Mouse (Mus musculus): Measurements from ENCODE around the gene Tns1.

Tns1 gene

DNA sequence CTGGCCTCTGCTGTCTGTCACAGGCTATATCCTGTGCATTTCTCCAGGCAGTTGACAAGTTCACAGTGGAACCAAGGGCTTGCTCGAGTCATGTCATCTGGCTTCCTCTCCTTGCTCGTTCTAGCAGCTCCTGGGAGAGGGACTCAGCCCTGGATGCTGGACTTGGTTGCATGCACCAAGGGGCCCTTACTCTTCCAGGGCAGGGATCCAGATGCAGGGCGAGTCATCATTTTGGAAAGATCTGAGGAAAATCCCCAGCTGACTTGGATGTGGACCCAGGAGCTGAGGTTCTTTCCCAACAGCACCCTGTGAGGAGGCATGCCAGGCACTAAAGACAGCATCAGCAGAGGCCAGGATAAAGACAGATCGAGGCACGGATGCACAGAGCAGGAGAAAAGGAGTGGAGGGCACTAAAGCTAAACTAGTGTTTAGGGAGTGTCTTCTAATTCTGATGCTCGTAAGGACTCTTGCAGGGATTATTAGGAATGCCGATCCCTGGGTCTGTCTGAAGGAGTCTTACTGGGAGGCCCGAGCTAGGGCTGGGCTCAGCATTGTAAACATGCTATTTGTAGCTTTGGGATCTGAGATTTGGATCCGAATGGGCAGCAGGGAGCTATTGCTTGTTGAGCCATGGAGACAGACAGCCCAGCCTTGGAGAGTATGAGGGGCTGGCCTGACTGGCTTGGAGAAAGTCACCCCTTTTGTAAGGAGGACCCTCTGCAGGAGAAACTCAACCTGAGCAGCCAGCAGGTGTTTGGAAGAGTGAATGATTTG, 165.9 kb downstream of the Tns1 start:
- peak; percentile 79 for DNase-seq (ENCODE audit: inconsistent ontology term)

DNA sequence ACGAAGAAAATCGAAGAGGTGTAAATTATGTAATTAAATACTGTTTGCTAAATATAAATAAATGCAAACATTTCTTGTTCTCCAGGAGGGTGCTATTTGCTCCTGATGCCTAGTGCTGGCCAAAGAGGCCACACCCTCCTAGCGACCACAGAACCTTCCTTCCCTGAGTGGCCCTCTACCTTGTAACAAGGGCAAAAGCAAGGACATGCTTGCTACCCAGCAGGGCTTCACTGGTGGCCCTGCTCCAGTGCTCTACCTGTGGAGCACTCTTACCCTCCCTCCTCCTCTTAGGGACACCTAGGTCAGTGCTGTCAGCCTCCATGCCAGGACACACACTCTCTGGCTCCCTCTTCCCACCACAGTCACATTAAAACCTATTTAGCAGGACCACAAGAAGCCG, 166.8 kb downstream of the Tns1 start:
- DNase-seq (ENCODE audit: inconsistent ontology term), result no peak

DNA sequence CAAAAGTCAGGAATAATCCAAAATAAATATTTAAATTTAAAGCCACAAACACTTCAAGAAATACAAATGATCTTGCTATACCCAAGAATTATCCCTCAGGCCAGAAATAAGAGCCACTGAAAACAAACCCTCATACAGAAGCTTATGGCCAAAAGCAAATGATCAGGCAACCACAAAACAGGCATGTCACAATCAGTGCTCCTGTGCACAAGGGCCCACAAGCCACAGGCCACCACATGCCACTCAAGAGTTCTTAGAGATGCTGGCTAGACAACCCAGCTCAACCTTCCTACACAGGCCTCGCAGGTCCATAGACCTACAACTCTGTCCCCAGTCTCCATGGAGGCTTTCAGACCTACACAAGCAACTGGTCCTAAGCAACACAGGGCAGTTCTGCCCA, 167.9 kb downstream of the Tns1 start:
- DNase-seq (ENCODE audit: inconsistent ontology term), result no peak

DNA sequence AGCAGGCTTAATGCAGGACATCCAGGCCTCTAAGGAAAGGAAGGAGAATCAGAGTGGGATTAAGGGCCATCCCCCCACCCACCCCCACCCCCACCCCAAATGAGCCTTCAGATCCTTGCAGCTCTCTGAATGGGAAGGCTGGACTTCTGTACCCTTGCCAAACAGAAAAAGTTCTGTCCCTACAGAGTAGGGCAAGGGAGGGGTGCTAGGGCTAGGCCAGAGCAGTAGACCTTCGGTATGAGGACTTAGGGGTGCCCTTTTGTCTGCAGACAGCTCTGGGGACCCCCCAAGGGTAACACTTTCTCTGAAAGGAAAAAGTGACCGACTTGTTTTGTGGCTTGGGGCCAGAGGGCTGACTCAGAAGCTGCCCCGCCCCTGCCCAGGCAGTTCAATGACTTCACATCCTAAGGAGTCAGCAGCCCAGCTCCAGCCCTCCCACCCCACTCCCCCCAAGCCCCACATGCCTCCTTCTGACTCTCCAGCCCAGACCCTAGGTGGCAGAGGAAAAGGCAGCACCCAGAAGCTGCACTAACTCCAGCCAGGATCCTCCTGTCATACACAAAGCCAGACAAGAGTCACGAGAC, 168.9 kb downstream of the Tns1 start:
- peak; percentile 79 for DNase-seq (ENCODE audit: inconsistent ontology term)

DNA sequence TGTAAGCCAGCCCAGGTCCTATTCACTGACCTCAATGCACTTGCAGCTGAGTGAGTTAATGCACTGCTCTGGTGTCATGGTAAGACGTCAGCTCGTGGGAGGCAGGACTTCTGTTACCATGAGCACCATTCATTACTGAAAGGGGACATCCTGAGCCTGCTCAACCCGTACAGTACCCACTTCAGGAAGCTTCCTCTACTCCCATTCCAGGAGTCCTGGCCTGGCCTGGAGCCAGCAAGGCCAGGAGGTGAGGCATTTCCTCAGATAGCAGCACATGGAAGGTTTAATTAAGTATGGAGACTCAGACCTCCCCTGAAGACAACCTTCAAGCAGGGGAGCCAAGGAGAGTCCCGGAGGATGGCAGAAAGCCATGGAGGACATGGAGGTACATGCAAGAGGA, 169.6 kb downstream of the Tns1 start:
- DNase-seq (ENCODE audit: inconsistent ontology term), result peak; percentile 34

DNA sequence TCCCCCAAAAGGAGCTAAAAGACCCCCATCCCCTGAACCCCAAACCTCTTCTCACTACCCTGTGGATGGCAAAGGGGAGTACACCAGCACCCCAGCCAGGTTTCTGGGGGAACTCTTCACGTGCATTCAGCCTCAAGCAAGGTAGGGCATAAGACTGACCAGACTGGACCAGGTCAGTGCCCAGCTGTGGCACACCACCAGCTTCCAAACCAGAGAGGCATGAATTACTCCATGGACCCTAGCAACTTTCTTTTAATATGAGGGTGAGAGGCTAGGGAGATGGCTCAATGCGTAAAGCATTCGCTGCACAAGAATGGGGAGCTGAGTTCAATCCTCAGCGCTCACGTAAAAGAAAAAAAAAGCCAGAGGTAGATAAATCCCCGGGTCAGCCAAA, 170.2 kb downstream of the Tns1 start:
- no peak for DNase-seq (ENCODE audit: inconsistent ontology term)

DNA sequence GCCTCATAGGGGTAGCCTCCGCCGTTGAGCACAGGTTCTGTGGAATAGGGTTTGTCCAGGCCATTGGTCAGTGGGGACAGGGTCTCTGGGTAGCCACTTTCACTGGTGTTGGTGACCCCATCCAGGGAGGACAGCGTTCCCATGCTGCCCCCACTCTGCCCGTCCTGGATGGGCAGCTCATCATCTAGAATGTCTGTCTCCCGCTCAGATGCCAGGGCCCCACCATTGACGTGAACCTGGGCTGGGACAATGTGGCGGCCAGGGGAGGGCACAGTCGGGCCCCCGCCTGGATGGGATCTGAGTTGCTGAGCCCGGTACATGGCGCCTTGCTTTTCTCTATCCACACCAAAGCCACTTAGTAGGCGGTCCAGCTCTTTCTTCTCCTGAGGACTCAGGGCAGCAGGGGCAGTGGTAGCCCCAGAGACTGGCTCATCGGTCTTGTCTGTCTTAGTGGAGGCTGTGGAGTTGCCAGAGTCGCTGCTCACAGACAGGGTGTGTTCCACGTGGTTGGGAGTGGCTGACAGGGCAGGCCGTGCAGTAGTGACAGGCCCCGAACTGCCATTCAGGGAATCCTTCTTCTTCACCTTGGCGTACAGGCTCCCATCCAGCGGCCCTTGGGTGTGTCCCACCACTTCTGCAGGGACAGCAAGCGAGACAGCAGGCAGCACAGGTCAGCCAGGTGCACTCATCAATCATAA, 170.8 kb downstream of the Tns1 start:
- DNase-seq (ENCODE audit: inconsistent ontology term), result no peak

DNA sequence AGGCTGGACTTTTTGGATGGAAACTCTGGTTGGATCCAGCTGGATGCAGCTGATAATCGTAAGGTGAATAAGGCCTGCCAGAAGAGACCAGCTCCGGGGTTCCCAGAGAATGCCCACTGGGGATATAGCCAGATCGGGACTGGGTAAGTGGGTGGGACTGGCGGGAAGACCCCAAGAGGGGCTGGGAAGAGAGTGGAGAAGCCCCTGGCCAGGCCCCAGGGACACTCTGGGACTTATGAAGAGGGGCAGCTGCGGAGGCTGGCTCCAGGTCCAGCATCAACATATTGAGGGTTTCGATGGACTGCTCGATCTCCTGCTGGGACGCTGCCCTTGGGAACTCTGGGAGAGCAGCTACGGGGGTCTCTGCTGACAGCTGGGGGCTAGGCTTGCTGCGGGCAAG, 171.7 kb downstream of the Tns1 start:
- no peak for DNase-seq (ENCODE audit: inconsistent ontology term)

DNA sequence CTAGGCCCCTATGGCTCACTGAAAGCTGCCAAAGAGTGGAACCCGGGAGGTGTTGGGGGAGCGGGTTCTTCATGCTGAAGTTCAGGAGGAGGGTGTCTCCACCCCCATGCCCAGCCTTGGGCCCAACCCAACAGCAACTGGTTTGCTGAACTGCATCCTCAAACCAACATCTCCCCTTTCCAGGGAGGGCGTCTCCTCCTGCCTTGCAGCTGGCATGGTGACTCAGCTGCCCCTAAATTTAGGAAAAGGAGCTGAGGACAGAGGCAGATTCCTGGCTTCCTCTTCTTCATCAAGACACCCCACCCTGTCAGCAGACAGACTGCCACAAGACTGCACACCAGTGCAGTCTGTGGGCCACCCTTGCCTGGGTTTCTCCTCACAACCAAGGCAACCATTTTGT, 173.1 kb downstream of the Tns1 start:
- DNase-seq (ENCODE audit: inconsistent ontology term), result no peak

DNA sequence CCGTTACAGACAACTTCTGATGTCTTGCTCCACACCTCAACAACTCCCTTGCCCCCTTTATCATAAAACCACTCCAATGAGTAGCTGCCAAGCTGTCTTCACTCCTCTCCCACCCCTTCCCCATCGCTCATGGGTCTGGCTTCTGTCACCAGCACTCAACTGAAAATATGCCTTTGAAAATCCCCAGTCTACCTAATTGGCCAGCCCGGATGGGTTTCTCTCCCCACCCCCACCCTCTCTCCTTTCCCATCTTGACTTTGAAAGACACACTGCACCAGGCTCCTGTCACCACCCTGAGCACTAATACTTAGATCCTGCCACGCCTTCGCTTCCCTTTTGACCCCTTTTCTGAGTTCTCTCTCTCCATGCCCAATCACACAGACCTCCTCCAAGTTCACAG, 175.5 kb downstream of the Tns1 start:
- no peak for DNase-seq (ENCODE audit: inconsistent ontology term)

DNA sequence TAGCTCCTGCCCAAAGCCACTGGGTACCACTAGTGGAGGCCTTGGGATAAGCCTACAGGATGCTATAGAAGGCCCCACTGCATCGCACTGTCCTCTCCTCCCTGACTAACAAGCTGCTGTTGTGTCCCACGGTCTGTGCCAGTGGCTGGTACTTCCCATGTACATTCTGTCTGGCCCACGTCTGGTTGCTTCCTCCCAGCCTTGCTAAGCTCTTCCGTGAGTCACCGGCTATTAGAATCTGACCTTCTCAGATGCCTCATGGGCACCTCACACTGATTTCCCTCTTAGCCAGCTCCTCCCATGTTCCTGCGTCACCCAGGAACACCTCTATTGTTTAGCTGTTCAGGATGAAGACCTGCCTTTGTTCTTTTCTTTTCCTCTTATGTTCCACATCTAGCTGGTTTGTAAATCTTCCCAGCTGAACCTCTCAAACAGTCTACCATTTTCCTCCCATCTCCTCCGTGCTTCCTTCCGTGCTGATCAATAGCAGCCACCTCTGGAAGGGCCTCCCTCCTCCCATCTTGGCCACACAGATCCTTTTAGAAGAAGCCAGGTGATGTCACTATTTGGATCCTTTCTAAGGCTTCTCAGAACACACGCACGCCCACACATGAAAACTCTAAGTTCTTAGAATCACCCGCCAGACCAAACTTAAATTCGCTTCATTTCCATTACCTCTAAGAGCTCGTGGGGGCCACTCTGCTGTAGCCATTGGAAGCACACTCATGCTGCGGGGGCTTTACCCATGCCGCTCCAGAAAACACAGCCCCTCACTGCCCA, 176.5 kb downstream of the Tns1 start:
- DNase-seq (ENCODE audit: inconsistent ontology term), result peak; percentile 62

DNA sequence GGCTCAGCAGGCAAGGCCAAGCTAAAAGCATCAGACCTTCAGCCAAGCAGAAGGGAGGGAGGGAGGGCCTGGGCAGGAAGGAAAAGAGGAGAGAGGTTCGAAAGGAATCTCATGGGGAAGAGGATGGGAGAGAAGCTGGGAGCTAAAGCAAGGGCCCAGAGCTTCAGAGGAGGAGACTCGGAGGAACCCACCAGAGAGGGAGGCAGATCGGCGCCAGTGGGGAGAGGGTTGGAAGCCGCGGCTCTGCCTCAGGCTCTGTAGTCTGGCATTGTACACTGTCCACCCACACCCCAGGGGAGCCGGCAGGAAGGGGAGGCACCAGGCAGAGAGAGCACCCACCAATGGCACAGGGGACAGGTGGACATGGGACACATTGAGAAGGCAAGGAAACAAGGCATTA, 177.5 kb downstream of the Tns1 start:
- no peak for DNase-seq (ENCODE audit: inconsistent ontology term)

DNA sequence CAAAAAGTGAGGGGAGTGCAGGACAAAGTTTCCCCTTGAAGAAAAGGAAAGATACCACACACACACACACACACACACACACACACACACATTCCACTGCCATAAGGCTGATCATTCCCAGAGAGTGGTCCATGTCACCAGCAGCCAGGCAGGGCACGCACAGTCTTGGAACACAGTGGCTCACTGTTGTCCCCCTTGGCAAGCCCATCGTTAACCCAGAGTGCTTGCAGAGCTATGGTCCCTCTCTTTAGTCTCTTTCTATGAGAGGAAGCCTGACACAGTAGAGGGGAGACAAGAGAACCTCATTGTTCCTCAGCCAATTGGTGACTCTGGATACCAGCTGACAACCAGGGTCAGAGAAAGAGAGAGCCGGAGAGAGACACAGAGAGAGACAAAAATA, 179.9 kb downstream of the Tns1 start:
- DNase-seq (ENCODE audit: inconsistent ontology term), result peak; percentile 65

DNA sequence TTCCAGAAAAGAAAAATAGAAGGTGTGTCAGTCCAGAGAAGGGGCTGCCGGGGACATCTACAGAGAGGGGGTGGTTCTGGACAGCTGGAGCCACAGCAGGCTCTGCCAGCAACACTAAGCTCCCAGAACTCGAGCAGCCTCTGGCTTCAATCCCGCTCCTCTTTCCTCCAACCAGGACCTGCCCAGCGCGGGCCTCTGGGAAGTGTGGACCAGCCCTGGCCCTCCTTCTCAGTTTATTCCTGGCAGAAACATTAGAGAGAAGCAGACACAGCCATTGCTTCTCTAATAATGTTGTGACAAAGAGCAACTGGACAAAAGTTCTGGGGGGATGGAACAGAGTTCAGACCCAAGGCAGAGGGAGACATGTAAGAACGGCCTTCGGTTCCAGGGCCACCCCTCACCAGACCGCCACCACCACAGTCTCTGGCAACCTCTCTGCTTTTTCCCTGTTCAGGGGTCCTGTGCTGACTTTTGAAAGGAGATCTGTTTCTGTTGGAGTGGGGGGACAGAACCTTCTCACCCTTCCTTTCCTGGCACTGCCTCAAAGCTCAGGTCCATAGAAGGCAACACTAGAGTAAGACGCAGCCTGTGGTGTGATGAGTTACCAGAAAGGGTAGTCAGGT, 180.5 kb downstream of the Tns1 start:
- DNase-seq (ENCODE audit: inconsistent ontology term), result peak; percentile 52

DNA sequence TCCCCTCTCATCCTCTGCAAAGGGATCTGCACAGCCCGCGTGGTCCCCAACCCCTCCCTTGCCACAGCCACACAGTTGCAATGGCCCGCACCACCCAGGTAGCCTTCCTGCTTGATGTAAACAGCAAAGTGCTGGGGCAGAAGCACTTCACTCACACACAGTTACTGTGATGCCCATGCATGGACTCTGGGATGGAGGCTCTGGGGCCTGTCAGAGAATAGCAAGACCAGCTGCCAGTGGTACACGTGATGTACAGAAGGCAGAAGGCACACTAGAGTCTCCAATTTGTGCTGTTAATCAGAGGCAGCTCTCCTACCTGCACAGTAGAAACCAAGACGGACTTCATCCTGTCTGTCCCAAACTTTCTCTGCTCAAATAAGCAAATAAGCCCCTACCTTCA, 181.0 kb downstream of the Tns1 start:
- DNase-seq (ENCODE audit: inconsistent ontology term), result no peak

DNA sequence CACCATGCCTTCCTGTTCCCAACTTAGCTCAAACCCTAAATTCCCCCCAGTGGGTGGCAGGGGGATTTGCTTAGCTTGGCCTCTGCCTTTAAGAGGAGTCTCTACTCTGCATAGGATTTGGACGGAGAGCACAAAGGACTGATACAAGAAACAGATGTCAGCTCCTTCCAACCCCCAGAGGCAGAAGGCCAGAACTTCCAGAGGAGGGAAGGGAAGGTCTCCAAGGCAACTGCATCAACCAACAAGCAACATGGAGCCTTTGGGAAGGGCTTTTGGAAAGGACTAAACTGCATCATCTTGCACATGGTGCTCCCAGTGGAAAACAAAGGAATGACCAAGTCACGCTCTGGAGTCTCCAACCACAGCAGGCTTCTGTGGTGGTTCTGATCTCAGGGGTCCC, 182.0 kb downstream of the Tns1 start:
- no peak for DNase-seq (ENCODE audit: inconsistent ontology term)

DNA sequence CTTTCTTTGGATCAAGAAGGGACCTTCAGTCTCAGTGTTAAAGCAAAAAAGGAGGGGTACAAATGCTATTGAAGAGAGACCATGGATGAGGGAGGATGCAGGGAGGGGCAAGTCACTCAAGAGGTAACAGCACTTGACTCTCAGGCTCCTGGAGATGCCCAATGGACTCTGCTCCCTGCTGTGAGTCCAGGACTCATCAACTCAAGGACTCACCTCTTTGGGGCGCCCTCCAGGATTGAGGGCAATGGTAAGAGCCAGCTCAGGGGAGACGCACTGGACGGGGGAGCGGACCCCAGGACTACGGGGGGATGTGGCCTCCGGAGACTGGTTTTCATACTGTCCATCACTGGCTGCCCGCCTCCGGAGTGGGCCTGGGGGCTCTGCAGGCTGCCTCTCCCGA, 182.6 kb downstream of the Tns1 start:
- no peak for DNase-seq (ENCODE audit: inconsistent ontology term)

DNA sequence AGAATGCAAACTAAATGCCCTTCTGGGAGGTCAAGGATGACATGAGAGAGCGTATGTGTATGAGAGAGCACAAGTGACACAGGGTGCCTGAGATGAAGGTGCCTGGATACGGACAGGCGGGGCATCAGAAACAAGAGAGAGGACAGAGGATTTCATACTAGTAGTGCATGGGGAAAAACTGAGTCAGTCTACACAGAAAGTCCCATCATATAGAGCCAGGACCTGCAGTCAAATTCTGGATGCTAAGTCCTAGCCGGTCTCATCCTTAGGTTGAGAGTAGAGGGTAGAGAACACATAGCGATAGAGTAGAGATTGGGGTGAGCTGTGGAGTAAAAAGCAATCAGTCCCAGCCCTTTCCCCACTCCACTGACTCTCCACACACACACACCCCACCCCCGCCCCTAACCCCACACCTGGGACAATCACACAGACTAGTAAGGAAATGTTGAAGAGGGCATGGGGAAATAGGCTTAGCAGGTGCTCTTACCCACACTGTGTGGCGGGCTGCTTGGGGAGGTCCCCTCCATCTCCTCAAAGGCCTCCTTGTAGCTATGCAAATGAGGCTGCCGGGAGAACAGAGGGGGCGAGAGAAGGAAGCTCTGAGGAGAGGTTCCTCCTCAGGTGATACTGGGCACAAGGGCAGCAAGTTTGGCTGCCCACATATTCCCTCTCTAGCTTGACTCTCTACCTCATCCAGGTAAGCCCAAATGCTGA, 183.6 kb downstream of the Tns1 start:
- DNase-seq (ENCODE audit: inconsistent ontology term), result no peak

DNA sequence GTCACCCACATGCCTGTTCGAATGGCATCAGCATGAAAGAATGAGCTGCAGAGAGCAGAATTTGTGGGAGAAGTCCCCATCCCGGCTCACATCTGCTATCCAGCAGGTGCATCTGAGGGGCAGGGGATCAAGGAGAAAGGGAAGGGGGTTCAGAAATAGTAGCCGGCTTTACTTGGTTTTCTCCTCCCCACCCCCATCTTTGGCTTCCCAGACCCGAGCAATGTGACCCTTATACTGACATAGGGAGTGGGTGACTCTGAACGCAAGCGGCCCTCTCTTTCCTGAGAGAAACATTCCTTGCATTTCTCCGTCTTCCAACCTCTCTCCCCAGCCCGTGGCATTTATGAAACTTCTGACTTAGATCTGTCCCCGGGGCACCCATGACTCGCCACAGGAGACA, 185.7 kb downstream of the Tns1 start:
- DNase-seq (ENCODE audit: inconsistent ontology term), result peak; percentile 73

DNA sequence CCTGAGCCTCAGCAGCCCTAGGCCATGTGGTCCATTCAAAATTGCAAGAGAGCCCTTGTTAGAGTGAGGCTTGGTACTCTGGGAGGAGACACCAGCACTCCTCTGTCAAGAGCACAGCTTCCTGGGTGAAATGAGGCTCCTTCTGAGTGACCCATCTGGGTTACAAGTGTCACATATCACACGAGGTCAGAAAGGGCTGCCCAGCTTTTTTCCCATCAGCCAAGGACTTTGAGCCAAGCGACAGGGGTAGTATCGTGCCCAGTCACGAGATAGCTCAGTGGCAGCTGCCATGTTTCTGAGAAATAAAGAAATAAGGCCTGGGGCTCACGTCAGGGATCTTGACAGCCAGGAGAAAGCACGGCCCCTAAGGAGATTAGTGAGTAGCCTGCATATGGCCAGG, 186.4 kb downstream of the Tns1 start:
- DNase-seq (ENCODE audit: inconsistent ontology term), result no peak

DNA sequence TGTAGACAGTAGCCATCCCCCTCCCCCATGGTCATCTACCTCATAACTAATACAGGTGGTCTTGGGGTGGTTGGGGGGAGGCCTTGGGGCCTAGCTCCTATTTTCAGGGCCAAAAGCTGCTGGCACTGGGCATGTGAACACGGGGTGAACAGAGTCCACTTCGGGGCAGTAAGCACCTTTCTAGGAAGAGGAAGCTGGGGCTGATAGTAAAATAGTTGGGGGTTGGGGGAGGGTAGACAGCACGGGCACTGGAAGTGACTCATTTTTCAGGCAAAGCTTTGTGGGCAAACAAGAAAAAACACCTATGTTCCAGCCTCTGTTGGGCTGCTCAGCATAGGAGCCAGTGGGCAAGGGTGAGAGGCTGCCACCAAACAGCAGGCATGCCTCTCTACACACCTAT, 187.7 kb downstream of the Tns1 start:
- DNase-seq (ENCODE audit: inconsistent ontology term), result no peak
